Mouse (Mus musculus) hindlimb bud, embryonic 11.5 days (tissue): ENCODE data around the gene Snrpg.
"Not testable (repeated sequence)": the region's sequence is repeated elsewhere in the genome, so short reads cannot be mapped to it uniquely, and the experiment has no call there.

Experiments
- DNase-seq: peaks from one replicate; pipeline ENCODE4 v3.0.0-alpha.2; 2012; ENCODE audit warnings: low read depth, low spot score; ENCODE audit errors: extremely low spot score

The Snrpg gene

GRCm38 (mm10) chr6:86370764-86371339, at the start of gene Snrpg:
Gene Snrpg (plus strand): TSS chr6:86371304.
- no peak for DNase-seq

GRCm38 (mm10) chr6:86322031-86322563, 49.0 kb upstream of the Snrpg start:
- DNase-seq, result no peak

GRCm38 (mm10) chr6:86322991-86323390, 48.1 kb upstream of the Snrpg start:
- DNase-seq, result no peak

- no peak for DNase-seq
These were observed 46.7 kb upstream of the Snrpg start for GRCm38 (mm10) chr6:86324400-86324799.

GRCm38 (mm10) chr6:86325646-86326045, 45.5 kb upstream of the Snrpg start:
- no peak for DNase-seq

- DNase-seq, result no peak
These were observed 44.2 kb upstream of the Snrpg start for GRCm38 (mm10) chr6:86326866-86327265.

GRCm38 (mm10) chr6:86328369-86328768, 42.7 kb upstream of the Snrpg start:
- DNase-seq, result no peak

GRCm38 (mm10) chr6:86329943-86330342, 41.2 kb upstream of the Snrpg start:
- DNase-seq, result no peak

- DNase-seq, result no peak
These were observed 35.8 kb upstream of the Snrpg start for GRCm38 (mm10) chr6:86335121-86335849.

GRCm38 (mm10) chr6:86335860-86336259, 35.2 kb upstream of the Snrpg start:
- no peak for DNase-seq

- DNase-seq, result not testable (repeated sequence)
These were observed 34.8 kb upstream of the Snrpg start for GRCm38 (mm10) chr6:86336340-86336739.

- no peak for DNase-seq
These were observed 27.4 kb upstream of the Snrpg start for GRCm38 (mm10) chr6:86343656-86344055.

GRCm38 (mm10) chr6:86346063-86346462, 25.0 kb upstream of the Snrpg start:
- no peak for DNase-seq

GRCm38 (mm10) chr6:86349257-86349656, 21.8 kb upstream of the Snrpg start:
- no peak for DNase-seq

- no peak for DNase-seq
These were observed 16.2 kb upstream of the Snrpg start for GRCm38 (mm10) chr6:86354948-86355347.

GRCm38 (mm10) chr6:86356956-86357355, 14.1 kb upstream of the Snrpg start:
- DNase-seq, result no peak

- DNase-seq, result no peak
These were observed 10.4 kb upstream of the Snrpg start for GRCm38 (mm10) chr6:86360691-86361090.

- DNase-seq, result no peak
These were observed 9.7 kb upstream of the Snrpg start for GRCm38 (mm10) chr6:86361373-86361772.

GRCm38 (mm10) chr6:86364442-86365141, 6.5 kb upstream of the Snrpg start:
- peak; percentile 79 for DNase-seq

GRCm38 (mm10) chr6:86365371-86366124, 5.6 kb upstream of the Snrpg start, which contains the start of gene Fam136a:
Gene Fam136a (plus strand): TSS chr6:86365646.
- peak; percentile 89 for DNase-seq
